Mouse (Mus musculus): ENCODE results near the gene Iqsec1.

DNA sequence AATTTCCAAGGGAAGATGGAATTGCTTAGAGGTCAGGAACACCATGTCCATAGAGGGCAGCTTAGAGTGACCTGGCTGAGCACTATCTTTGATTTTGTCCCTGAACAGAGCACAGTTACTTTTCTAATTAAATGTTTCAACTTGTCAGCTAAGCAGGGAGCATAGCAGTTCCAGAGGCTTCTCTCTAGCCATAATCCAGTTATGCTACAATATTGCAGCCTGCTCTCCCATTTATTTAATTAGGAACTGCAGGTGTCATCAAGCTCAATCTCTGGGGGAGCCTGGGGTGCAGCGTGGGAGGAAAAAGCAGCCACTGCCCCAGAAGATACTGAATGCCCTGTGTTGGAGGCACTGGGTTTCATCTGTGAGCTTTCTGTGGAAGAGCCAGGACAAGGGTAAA is 127.1 kb downstream of the Iqsec1 start:
- TF ChIP-seq GATA1 (IDR thresholded peaks at IDR 0.05; ENCODE audit: borderline replicate concordance, low read length) (no peak), FLI1 (IDR thresholded peaks at IDR 0.05; ENCODE audit: low read length) (no peak)

Data from megakaryocyte, embryonic 14.5 days (primary cell).